Mouse (Mus musculus) layer of hippocampus, postnatal 36 days (tissue): ENCODE data around the gene Specc1l. TPM values are rescaled to one million over a fixed set of nuclear protein-coding genes. Genes with fewer than 3 reads are reported as not detected.

ENCODE experiments used
- total RNA-seq, 2 experiments: library from RNA; stranded (reverse); gene quantifications; 2 replicates each; pipeline ENCODE4 v1.2.3; 2021

Specc1l gene
- total RNA-seq, 2 experiments from 2014 or later = 40.9 to 48.0 TPM

Other genes starting within 250 kb of the Specc1l start
- 100 to 1,000 TPM; 106 to 108 TPM for gene Gnaz, start 244.9 kb upstream of the Specc1l start, total RNA-seq
- 1 to 10 TPM in 1 of 2 experiments, not detected in 1; 1.1 TPM for gene Rsph14, start 179.5 kb upstream of the Specc1l start, total RNA-seq
- gene Rab36, start 175.0 kb upstream of the Specc1l start, total RNA-seq = 10 to 100 TPM; 30.4 to 32.2 TPM
- gene Bcr, start 151.5 kb upstream of the Specc1l start, total RNA-seq = 100 to 1,000 TPM; 121 to 133 TPM
- gene Adora2a, start 104.8 kb downstream of the Specc1l start, total RNA-seq = 1 to 10 TPM; 3.1 to 3.2 TPM
- gene Upb1, start 189.0 kb downstream of the Specc1l start, total RNA-seq = not detected